Mouse (Mus musculus) CD4-positive helper T cell, adult 2 months (primary cell): ENCODE results near the gene Dlk2.

Experiments
- DNase-seq: peaks from one replicate; pipeline ENCODE4 v3.0.0-alpha.2; 2012; ENCODE audit warnings: low read depth, missing footprints, low spot score

Gene Dlk2

DNA sequence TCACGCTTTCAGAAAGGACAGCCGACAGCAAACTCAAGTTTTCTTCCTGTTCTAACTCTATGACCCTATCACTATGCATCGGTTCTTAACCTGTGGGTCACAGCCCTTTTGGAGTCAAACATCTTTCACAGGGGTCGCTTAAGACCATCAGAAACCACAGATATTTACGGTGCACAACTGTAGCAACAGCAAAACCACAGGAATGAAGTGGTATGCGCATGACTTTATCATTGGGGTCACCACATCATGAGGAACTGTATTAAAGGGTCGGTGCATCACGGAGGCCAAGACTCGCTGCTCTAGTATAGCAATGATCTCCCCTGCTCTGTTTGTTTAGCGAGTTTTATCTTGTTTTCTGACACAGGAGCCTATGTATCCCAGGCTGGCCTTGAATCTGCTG is 18.6 kb downstream of the Dlk2 start:
- no peak for DNase-seq

- no peak for DNase-seq
Observed at GRCm38 (mm10) chr17:46320492-46320891, 23.3 kb downstream of the Dlk2 start.

GRCm38 (mm10) chr17:46322046-46322823 is 25.0 kb downstream of the Dlk2 start:
- DNase-seq = no peak

DNA sequence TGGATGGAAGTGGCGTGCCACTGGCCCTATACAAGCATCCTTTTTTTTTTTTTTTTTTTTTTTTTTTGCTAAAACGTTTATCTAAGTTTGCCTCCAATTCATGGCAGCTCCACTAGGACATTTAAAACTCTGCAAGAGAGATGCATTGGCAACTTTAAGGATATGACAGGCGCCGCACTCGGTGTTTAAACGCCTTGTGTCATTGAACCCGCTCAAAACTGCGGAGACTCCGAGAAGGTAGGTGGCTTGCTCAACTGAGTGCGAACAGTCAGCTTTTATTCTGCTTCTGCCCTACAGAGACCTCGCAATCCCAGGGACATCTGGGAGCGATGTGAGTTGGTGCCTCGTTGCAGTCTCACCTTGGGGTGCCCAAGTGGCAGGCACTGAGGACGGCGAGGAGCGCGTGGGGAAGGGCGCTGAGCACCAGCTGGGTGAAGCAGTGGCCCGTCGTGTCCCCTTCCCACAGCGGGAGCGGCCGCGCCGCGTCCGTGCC is 30.2 kb downstream of the Dlk2 start:
- no peak for DNase-seq

GRCm38 (mm10) chr17:46327906-46328534 is 30.8 kb downstream of the Dlk2 start, which contains the start of gene Abcc10:
Gene Abcc10, minus strand, starts transcription at chr17:46328352.
- peak; percentile 97 for DNase-seq

DNA sequence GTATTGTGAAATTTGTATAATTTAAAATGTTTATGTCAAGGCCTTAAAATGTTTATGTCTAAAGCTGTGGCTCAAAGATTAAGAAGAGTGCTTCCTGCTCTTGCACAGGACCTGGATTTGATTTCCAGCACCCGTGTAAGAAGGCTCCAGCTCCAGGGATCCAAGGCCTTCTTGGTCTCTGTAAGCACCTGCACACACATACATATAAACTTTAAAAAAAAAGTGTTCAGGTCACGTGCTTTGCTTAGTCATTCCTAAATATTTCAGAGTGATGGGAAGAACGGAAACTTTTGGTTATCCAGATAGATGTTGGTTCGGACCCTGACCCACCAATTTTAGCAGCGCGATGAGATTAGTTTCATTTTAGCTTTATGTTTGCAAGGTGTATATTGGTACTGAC is 31.5 kb downstream of the Dlk2 start:
- no peak for DNase-seq

- DNase-seq = peak; percentile 40
Observed at GRCm38 (mm10) chr17:46336475-46336874, 39.3 kb downstream of the Dlk2 start.

- no peak for DNase-seq
Observed at GRCm38 (mm10) chr17:46341208-46341607, 44.0 kb downstream of the Dlk2 start.

DNA sequence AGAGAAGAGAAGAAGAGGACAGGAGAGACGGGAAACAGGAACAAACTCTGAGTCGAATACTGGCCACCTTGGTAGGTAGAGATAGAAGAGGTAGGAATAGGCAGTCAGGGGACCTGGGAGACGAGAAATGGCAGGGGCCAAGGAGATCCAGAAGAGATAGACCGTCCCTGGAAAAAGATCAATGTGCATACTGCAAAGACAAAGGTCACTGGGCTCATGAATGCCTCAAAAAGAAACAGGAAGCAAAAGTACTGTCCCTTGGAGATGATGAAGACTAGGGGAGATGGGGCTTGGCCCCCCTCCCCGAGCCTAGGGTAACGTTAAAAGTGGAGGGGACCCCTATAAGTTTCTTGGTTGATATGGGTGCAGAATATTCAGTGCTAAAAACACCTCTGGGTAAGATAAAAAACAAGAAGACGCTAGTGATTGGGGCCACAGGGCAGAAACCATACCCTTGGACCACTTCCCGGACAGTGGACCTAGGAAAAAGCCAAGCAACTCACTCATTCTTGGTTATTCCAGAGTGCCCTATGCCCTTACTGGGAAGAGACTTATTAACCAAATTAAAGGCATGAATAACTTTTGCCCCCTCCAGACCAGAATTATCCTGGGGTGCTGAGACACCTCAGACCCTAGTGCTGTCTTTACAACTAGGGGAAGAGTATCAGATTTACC is 53.9 kb downstream of the Dlk2 start:
- no peak for DNase-seq
